Mouse (Mus musculus): ENCODE measurements at regions not wholly inside any gene's neighbourhood (a gene's known extent, or its start where the extent isn't known, plus 50 kb on each side); places are given as distances from the start of the nearest gene placed in this dataset.
"Not testable (repeated sequence)": the region's sequence is repeated elsewhere in the genome, so short reads cannot be mapped to it uniquely, and the experiment has no call there.

GRCm38 (mm10) chr16:65629186-65629585 is 66.7 kb upstream of the Chmp2b start:
- peak; percentile 78 for DNase-seq (ENCODE audit: low spot score)

DNA sequence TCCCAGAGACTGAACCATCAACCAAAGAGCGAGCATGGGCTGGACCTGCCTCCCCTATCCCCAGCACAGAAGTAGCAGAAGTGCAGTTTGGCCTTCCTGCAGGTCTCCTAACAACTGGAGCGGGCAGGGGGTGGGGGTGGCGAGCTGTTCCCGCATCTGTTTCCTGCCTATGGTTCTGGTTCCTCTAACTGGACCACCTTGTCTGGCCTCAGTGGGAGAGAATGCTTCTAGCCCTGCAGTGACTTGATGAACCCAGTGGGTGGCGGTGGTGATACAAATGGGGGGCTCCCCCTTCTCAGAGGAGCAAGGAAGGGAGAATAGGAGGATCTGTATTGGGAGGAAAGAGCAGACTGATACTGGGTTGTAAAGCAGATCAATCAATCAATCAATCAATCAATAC is 69.2 kb upstream of the Chmp2b start:
- no peak for DNase-seq (ENCODE audit: low spot score)

- DNase-seq (ENCODE audit: low spot score): not testable (repeated sequence)
Measured at GRCm38 (mm10) chr16:65646741-65647140, 84.2 kb upstream of the Chmp2b start.

DNA sequence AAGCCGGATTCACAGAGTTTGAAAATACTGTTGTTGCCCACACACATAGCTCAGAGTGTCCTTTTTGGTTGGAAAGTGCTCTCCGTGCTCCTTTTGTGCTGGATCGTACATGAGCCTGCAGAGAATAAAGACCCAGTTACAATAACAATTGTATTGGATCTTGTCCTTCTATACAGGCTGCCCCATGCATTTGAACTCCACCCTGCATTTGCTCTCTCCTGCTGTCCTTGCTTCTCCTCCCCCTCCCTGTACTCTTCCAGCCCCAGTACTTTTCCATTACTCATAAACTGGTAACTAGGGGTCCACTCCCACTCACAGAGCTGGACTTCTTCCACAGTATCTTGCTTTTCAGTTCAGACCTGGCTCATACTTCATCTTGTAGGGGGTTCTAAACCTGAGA is 86.5 kb upstream of the Chmp2b start:
- no peak for DNase-seq (ENCODE audit: low spot score)

DNA sequence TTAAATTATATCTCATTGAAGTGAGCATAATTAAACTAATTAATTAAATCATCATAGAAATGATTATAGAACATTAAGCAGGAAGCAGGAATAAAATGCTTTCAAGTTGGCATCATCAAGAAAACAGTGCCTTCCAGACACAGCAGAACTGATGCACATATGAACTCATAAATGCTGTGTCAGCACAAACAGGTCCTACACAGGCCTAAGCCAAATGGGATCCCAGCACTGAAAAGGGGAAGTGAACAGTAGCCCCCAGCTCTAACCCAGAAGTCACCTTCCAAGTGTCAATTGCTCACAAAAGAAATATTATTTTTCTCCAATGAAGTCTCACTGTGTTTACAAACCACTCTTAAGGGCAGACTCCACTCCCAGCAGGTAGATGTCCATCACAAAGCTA is 93.0 kb upstream of the Chmp2b start:
- DNase-seq (ENCODE audit: low spot score): no peak

- no peak for DNase-seq (ENCODE audit: low spot score)
Measured at GRCm38 (mm10) chr16:65657829-65658228, 95.3 kb upstream of the Chmp2b start.

DNA sequence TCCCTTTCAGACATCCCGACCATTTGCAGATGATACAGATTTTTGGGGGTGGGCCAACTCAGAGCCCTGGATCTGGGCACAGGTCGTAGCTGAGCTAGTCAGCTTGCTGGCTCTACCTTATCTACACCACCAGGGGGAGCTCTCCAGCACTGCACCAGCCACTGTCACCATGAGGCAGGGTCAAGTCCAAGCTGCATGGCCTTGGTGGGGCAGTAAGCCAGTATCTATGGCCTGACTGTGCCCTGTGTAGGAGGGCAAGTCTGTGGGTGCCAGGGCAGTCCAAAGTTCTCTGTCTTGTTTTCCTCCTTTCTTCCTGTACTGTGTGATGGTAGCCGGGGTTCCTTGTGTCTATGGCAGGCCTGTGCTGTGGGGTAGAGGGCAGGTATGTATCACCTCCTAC is 102.3 kb upstream of the Chmp2b start:
- peak; percentile 7 for DNase-seq (ENCODE audit: low spot score)

DNA sequence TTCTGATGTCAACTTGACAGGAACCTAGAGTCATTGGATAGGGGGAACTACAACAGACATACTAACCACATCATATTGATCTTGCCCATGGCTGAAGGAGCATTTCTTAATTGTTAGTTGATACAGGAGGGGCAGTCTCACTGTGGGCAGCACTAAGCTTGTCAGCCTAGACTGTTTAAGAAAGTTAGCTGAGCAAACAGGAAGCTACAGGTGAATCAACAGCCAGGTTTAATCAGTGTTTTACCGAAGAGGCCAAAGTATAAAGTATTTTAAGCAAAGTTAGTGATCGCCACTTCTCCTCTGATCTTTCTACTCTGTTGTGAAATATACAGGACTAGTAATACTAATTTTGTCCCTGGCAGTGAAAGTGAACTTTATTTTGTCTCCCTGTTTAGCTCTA is 109.6 kb upstream of the Chmp2b start:
- no peak for DNase-seq (ENCODE audit: low spot score)

DNA sequence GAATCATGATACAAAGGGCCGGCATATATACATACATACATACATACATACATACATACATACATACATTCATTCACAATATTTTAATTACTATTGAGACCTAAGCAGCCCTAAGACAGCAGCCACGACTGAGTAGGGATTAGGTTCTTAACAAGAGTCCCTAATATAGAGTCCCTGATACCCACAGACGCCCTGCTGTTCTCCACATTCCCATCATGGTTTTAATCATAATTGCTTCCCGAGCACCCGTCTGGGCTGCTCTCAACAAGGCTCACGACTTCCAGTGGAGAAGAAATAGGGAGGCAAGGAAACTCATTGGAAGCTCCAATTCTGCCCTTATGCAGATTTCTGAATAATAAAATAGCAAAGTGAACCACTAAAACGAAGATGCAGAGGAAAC is 120.6 kb upstream of the Chmp2b start:
- no peak for DNase-seq (ENCODE audit: low spot score)

DNA sequence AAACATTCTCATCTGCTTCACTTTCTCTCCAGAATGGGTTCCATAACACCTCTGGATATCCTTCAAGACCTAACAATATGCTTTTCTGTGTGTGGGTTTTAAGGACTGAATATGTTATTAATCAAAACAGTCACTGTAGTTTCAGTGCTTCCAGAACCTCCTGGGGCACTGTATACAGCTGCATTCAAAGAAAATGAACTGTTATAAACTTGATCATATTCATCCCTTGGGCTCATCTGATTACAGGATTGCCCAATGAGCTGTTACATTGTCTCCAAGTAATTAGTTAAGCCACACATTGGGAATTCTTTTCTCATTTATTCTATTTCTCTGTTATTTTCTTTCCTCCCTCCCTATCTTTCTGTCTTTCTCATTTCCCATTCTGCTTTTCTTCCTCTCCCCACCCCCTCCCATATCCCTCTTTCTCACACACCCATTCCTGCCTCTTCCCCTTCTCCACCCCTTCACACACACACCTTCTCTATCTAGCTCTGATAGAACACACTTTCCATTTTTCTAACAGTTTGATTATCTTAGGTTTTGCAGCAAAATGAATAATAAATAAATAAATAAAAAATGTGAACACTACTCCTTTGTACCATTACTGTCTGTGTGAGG is 121.3 kb upstream of the Chmp2b start:
- DNase-seq (ENCODE audit: low spot score): no peak

GRCm38 (mm10) chr16:65693626-65694025 is 121.4 kb upstream of the Vgll3 start:
- DNase-seq (ENCODE audit: low spot score): no peak

DNA sequence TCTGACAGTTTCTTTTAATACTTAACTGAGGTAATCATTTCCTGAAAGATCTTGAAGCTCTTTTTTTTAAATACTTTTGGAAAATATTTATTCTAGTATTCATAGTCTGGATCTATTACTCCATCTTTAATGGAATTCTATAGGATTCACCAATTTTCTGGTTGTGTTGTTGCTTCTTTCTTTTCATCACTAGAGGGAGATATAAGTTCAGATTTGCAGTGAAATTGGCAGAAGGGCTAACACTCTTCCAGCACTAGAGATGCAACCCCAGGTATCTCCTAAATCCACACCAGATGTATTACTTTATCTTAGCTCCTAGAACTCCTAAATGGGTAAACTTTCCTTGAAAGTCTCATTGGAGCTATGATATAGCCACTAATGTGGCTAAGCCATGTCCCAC is 99.4 kb upstream of the Vgll3 start:
- DNase-seq (ENCODE audit: low spot score): no peak

- no peak for DNase-seq (ENCODE audit: low spot score)
Measured at GRCm38 (mm10) chr16:65718791-65719472, 96.1 kb upstream of the Vgll3 start.

DNA sequence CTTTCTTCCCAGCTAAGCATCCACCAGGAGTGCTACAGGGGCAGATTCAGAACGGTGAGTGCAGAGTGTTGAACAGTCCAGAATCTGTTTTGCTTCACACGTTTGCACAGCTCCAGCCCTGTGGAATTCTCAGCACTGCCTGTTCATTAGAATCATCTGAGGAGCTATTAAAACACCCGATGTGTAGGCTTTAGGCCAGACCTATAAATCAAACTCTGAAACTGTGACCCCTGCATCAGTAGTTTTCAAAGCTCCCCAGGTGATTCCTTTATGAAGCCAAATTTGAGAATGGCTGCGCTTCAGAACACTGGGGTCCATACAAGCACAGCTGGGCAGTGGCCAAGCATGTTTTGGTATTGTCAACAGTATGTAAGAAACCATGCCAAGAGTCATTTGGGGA is 94.1 kb upstream of the Vgll3 start:
- DNase-seq (ENCODE audit: low spot score): no peak

DNA sequence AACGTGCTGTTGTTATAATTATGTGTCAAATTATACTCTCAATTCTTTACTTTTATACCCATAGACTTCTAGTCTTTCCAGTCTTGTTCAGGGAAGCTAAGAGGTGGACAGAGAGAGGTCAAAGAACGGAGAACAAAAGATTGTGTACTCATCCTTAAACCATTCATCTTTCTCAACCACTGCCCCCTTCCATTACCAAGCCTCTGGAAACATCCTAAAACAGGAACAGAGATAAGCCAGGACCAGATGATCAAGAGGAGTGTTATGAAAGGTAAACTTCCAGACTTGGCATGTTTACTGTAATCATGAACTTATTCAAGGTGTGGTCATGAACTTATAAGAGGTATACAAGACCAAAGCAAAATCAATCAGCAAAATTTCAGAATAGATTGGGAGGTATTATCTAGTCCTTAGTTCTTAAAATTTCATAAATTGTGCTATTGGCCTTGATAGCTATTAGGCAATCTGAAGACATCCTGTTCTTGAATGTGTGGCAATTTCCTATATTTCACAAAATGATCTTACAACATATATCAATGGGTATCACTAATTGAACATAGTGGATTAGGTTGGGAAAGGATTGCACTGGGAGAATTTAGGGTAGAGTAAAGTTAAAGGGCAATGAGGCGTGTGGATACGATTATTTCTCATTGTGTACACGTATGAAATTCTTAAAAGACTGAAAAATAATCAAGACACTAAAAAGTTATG is 89.3 kb upstream of the Vgll3 start:
- no peak for DNase-seq (ENCODE audit: low spot score)

DNA sequence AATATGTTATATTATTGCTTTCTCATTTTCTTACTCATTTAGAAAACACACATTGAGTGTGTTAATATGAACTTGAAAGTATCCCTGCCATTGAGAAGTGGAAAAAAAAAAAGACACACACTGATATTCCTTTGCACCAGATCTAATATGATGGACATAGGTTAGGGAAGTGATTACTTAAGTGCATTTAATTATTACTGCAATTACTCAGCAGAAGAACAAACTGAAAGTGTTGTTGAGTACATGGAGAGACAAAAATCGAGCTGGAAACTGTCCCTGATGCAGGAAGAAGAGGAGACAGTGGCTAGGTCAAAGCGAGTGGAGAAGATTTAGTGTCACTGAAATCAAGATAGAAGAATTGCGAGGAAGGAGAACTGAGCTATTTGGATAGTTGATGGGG is 88.8 kb upstream of the Vgll3 start:
- no peak for DNase-seq (ENCODE audit: low spot score)

GRCm38 (mm10) chr16:65729322-65729721 is 85.7 kb upstream of the Vgll3 start:
- DNase-seq (ENCODE audit: low spot score): no peak

GRCm38 (mm10) chr16:65739652-65740051 is 75.4 kb upstream of the Vgll3 start:
- DNase-seq (ENCODE audit: low spot score): no peak

- DNase-seq (ENCODE audit: low spot score): no peak
Measured at GRCm38 (mm10) chr16:65742951-65743350, 72.1 kb upstream of the Vgll3 start.

DNA sequence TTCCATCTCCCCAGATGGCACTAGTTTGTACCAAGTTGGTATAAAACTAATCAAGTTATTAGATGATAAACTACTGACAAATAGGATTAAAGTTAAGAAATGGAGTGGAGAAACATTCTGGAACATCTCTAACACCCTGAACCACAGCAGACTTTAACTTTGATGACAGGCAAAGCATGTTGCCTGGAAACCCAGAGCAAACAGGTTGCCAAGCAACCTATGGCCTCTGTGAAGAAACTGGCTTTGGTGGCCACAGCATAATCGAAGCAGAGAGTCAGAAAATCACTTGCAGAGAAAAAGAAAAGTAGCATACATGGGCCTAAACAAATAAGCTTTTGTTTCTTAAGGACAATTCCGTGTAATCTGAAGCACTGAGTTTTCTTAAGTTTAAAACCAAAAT is 59.4 kb upstream of the Vgll3 start:
- no peak for DNase-seq (ENCODE audit: low spot score)
